Mouse (Mus musculus): ENCODE results near the gene St6galnac4.
A peak's percentile ranks its signal among the peaks of the same experiment; 100 is the strongest.

DNA sequence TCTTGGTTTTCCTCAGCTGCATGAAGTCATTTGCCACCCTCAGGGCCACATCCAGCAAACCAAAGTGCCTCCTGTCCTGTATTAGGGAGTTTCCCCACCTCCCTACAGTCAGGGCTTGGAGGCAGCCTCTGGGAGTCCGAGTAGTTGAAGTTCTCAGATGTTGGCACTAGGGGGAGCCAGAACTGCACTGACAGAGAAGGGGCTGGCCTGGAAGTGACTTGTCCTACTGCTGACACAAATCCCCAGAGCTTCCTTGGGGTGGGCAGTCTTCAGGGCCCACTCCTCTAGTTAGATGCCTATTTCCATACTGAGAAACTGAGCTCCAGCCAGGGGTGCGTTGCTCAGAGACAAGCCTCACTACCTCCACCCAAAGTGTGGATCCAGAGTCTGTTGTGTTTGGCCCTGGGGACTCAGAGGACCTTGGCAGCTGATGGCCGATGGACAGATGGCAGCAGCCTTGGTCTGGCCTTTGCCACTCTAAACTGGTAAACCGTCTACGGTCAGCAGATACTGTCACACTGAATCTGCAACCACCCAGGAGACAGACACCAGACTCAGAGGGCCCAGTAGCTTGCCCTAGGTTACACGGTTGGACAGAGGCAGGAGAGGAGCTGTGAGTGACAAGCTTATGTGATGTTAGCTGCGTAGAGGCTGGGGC, 45.0 kb downstream of the St6galnac4 start:
- TF ChIP-seq CTCF (IDR thresholded peaks at IDR 0.05; ENCODE audit: low read depth, low read length) (peak; percentile 55), POLR2A (IDR thresholded peaks at IDR 0.05; ENCODE audit: borderline replicate concordance, low read depth, low read length) (no peak)

All from bone marrow macrophage, adult 2 months (primary cell).